Mouse (Mus musculus): ENCODE measurements around the gene Rnf167.

DNA sequence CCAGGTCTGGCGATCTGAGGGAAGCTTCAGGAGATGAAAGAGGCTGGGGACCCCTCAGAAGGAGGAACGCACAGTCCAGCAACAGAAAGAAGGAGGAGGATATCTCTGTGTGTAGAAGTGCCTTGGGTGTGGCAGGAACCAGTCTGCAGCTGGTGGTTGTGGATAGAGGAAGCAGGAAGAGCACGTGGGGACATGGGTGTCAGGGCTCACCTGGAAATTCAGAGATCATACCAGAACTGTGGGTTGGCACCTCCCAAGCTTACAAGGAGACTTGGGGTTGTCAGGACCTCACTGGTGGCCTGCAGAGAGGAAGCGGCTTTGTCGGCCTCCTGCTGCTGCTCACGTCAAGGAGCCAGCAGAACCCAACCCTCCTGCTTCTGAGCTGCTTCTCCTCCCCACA, 49.7 kb upstream of the Rnf167 start:
- TF ChIP-seq POLR2A (IDR thresholded peaks at IDR 0.05; ENCODE audit: borderline replicate concordance, extremely low read depth, insufficient read depth, insufficient read length, poor library complexity, severe bottlenecking) (no peak), CTCF (IDR thresholded peaks at IDR 0.05; ENCODE audit: borderline replicate concordance, extremely low read depth, insufficient read depth, insufficient read length) (no peak)

Measured in brain, embryonic 14.5 days (tissue).